In the genomic region with DNA sequence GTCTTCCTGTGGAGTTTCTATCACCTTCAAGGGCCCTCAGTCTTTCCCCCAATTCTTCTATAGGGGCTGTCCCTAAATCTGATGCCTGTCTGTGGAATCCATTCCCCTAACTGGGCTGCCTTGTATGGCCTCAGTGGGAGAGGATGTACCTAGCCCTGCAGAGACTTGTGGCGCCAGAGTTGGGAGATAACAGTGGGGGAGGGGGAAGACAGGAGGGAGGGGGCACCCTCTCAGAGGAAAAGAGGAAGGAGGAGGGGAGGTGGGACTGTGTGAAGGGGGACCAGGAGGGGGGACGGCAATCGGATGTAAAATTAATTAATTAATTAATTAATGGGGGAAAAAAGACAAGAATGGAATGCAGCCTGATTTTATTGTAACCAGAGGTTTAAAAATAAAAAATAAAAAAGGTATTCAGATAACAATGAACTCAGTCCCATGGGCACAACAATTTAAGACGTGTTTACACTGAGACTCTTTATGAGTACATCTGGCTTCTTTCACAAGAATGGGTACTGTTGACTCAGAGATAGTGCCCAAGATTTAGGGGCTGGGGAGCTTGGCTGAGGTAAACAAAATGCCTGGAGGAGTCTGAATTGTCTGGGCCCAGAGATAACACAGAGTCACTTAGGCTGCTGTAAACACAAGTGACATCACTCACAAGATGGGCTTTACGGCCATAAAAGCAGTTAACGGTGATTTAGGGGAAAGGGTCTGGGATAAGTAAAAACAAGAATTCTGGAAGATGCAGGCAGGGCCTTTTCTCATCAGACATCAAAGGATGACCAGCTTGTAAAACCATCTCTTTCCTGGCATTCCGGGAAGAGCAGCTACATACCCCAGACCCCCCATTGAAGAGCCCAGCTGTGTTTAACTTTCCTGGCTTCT, we compare ENCODE assay signal across 9 mouse cellular contexts. TPM values are rescaled to one million over a fixed set of nuclear protein-coding genes. Genes with fewer than 3 reads are reported as not detected.
A peak's percentile ranks its signal among the peaks of the same experiment; 100 is the strongest.
DNase-seq lines count a peak whose midpoint lies in the region; ATAC-seq and TF ChIP-seq lines count a peak whose summit lies in the region.
"Had no signal": no experiment of that assay in that cellular context is flagged by ENCODE, and none has a peak within 500 bp of the region (broad histone marks: within the 10 kb centered on the region; RNA-seq: fewer than 3 reads in every experiment).

No protein-coding gene starts in this region.

- H3K9me3 ChIP-seq in kidney, postnatal 0 days (replicated peaks; ENCODE audit: low read length) = no peaks in the 10 kb centered on the region
- H3K9me3 ChIP-seq in limb, embryonic 14.5 days (ENCODE audit: control insufficient read depth, low read length) = no peaks in the 10 kb centered on the region
- no peaks in the 10 kb centered on the region for H3K9me3 ChIP-seq in neural tube, embryonic 15.5 days (replicated peaks)

- peaks cover 15% of the 10 kb centered on the region; the same call in 1 of the 2 replicates for H3K4me1 ChIP-seq in kidney, postnatal 0 days (replicated peaks; ENCODE audit: insufficient read depth, low read length)
- peaks cover 6% of the 10 kb centered on the region; the same call in 1 of the 2 replicates for H3K4me1 ChIP-seq in limb, embryonic 14.5 days (ENCODE audit: control insufficient read depth, insufficient read depth, low read length)
- H3K4me1 ChIP-seq in neural tube, embryonic 15.5 days = peaks cover 10% of the 10 kb centered on the region

- no peaks in the 10 kb centered on the region for H3K27me3 ChIP-seq in kidney, postnatal 0 days (ENCODE audit: insufficient read depth, low read length)
- no peaks in the 10 kb centered on the region for H3K27me3 ChIP-seq in limb, embryonic 14.5 days (ENCODE audit: control insufficient read depth, insufficient read depth, low read length)
- H3K27me3 ChIP-seq in neural tube, embryonic 15.5 days (replicated peaks) = no peaks in the 10 kb centered on the region

- no peak for TF ChIP-seq CTCF in kidney, postnatal 0 days (IDR thresholded peaks at IDR 0.05; ENCODE audit: low read depth)

- H3K27ac ChIP-seq in kidney, postnatal 0 days = peak overlapping the region; percentile 60
- H3K27ac ChIP-seq in limb, embryonic 14.5 days (replicated peaks; ENCODE audit: low read depth, low read length) = no peak overlapping the region
- H3K27ac ChIP-seq in neural tube, embryonic 15.5 days (replicated peaks) = no peak overlapping the region

- H3K4me2 ChIP-seq in kidney, postnatal 0 days (ENCODE audit: low read length) = no peak overlapping the region
- H3K4me2 ChIP-seq in limb, embryonic 14.5 days (replicated peaks; ENCODE audit: low read depth, low read length, severe bottlenecking) = no peak overlapping the region
- no peak overlapping the region for H3K4me2 ChIP-seq in neural tube, embryonic 15.5 days

- no peak for ATAC-seq in kidney, postnatal 0 days (replicated peaks; ENCODE audit: low FRiP score, low read depth)
- peak; percentile 43 for ATAC-seq in limb, embryonic 14.5 days (ENCODE audit: low FRiP score, low read depth)
- ATAC-seq in neural tube, embryonic 15.5 days (ENCODE audit: low FRiP score) = 0 out of 2 replicates have a peak, but pooled peaks have one; percentile 46

- H3K9ac ChIP-seq in kidney, postnatal 0 days (ENCODE audit: low read depth, low read length) = no peak overlapping the region
- H3K9ac ChIP-seq in limb, embryonic 14.5 days (ENCODE audit: low read depth, low read length, severe bottlenecking) = no peak overlapping the region
- H3K9ac ChIP-seq in neural tube, embryonic 15.5 days (replicated peaks) = no peak overlapping the region

- H3K4me3 ChIP-seq in kidney, postnatal 0 days (replicated peaks; ENCODE audit: low read depth, low read length) = no peak overlapping the region
- no peak overlapping the region for H3K4me3 ChIP-seq in limb, embryonic 14.5 days (replicated peaks; ENCODE audit: low read length)
- H3K4me3 ChIP-seq in neural tube, embryonic 15.5 days (replicated peaks) = no peak overlapping the region

- peak; percentile 71 for DNase-seq in kidney, postnatal 0 days (ENCODE audit: low spot score)
- DNase-seq in kidney, adult 9 months = no peak
- peak; percentile 61 for DNase-seq in embryo, embryonic 10.5 days (ENCODE audit: low spot score)
- no peak for DNase-seq in limb, embryonic 14.5 days (ENCODE audit: low spot score)
- DNase-seq in adrenal gland, adult 8-10 months = no peak
- DNase-seq in spleen, adult 18-20 months = no peak
- DNase-seq: gastrocnemius, postnatal 25 days; lung, postnatal 14 days had no signal

- 28% methylated on average over 7 of the region's 7 CpGs for WGBS in kidney, postnatal 0 days
- WGBS in limb, embryonic 14.5 days = 16% methylated on average over 7 of the region's 7 CpGs
- 11% methylated on average over 7 of the region's 7 CpGs for WGBS in neural tube, embryonic 15.5 days

- no peak for TF ChIP-seq POLR2A in limb, embryonic 14.5 days (IDR thresholded peaks at IDR 0.05; ENCODE audit: borderline replicate concordance, extremely low read depth, insufficient read depth, insufficient read length)

- H3K36me3 ChIP-seq in kidney, postnatal 0 days (ENCODE audit: insufficient read depth, low read length) = no peaks in the 10 kb centered on the region
- H3K36me3 ChIP-seq in limb, embryonic 14.5 days (ENCODE audit: control insufficient read depth, insufficient read depth, low read length) = no peaks in the 10 kb centered on the region
- no peaks in the 10 kb centered on the region for H3K36me3 ChIP-seq in neural tube, embryonic 15.5 days

RNA-seq across cellular contexts. Expression of gene Slc22a1, which starts 6.9 kb away (rescaled TPM):
- 57.4 and 70.3 TPM in 2 replicates for polyA plus RNA-seq in kidney, postnatal 0 days (2015; fragmentation: Nextera tagmentation; extraction: Ambion mirVana)
- polyA plus RNA-seq in limb, embryonic 14.5 days (2012; rRNA removed) = 0.14 and 0.18 TPM in 2 replicates
- polyA plus RNA-seq in limb, embryonic 14.5 days (2014; fragmentation: Nextera tagmentation; extraction: Ambion mirVana) = not detected in 2 replicates
- not detected in 2 replicates for polyA plus RNA-seq in neural tube, embryonic 15.5 days (2015; fragmentation: Nextera tagmentation; extraction: Ambion mirVana)
- total RNA-seq in adrenal gland, adult 8-10 months (2022) = under 1 TPM in 3 of 4 experiments, not detected in 1; 0.23 to 0.37 (median 0.30) TPM
- total RNA-seq: gastrocnemius, postnatal 25 days had no signal

Comparison
In these comparisons a context has a peak if more than half of its experiments do, and no peak if none do; other contexts are left out.
1. DNase-seq: peak in kidney, postnatal 0 days (single experiment) and embryo, embryonic 10.5 days (single experiment); none in kidney, adult 9 months (single experiment), limb, embryonic 14.5 days (single experiment), adrenal gland, adult 8-10 months (single experiment) and spleen, adult 18-20 months (0 of 2).
2. RNA of gene Slc22a1, which starts 6.9 kb away (polyA plus RNA-seq): 57.4 to 70.3 TPM in kidney, postnatal 0 days; 0.14 to 0.18 TPM in limb, embryonic 14.5 days and not detected in neural tube, embryonic 15.5 days; every median in the first group is over 10 times any median in the second.